Mouse (Mus musculus): ENCODE data around the gene Apoc2.

DNA sequence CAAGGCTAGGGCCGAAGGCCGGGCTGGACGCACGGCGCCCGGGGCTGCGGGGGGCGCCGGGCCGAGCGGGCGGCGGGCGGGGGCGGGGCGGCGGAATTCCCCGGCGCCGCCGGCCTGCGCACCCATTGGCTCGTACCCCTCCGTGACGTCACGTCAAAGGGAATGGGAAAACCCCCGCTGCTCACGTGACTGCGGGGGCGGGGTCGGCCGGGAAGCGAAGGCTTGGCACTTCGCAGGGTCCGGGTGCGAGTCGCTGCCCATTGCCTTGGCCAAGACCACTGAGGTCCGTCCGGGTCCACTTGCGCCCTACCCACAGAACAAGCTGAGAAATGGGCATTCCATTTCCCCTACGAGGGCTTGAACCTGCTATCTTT, 48.4 kb downstream of the Apoc2 start, which contains the start of gene Relb:
- TF ChIP-seq CTCF (IDR thresholded peaks at IDR 0.05; ENCODE audit: control insufficient read depth, insufficient read depth, insufficient replicate concordance, low read depth, low read length): no peak
- no peak for TF ChIP-seq POLR2A (IDR thresholded peaks at IDR 0.05; ENCODE audit: control insufficient read depth, low read depth, low read length)

All from testis, adult 2 months (tissue).